Mouse (Mus musculus) neural tube, postnatal 0 days (tissue): ENCODE results near the gene Hic1. TPM values are rescaled to one million over a fixed set of nuclear protein-coding genes. Genes with fewer than 3 reads are reported as not detected.

Experiments used
- microRNA counts: library from miRNA; unstranded; fragments of <30 nt; microRNA quantifications from one replicate; lab custom pipeline; 2015
- microRNA-seq: library from miRNA; unstranded; fragments of <30 nt; microRNA quantifications from one replicate; pipeline ENCODE4, GENCODE M21; 2016
- polyA plus RNA-seq: library from polyadenylated mRNA; unstranded; fragments of >200 nt; fragmentation: Nextera tagmentation; extraction: Ambion mirVana; gene quantifications from 2 replicates; pipeline ENCODE4 v1.2.1, GENCODE M21; 2015

Hic1 gene
- 3.3 and 4.3 TPM in 2 replicates for polyA plus RNA-seq

GRCm38 (mm10) chr11:75169405-75170080 is at the start of gene Hic1:
Hic1 (minus strand) TSS chr11:75169519.

GRCm38 (mm10) chr11:75193256-75194071 is 24.1 kb upstream of the Hic1 start, which contains the start of gene Rtn4rl1:
Rtn4rl1 (plus strand) TSS chr11:75193783.

GRCm38 (mm10) chr11:75190905-75191441 is 21.7 kb upstream of the Hic1 start, which contains the start of gene Dph1:
Dph1 (minus strand) TSS chr11:75191241.

GRCm38 (mm10) chr11:75178672-75179208 is 9.4 kb upstream of the Hic1 start, which contains the start of gene Ovca2:
Ovca2 (minus strand) TSS chr11:75178835.

MicroRNAs within 50 kb of the gene (microRNA counts, 519-probe panel; counts per million panel counts)
- 5,845 counts per million, percentile 80 among the panel's probes with 10 or more counts for microRNA mmu-miR-132 (lab: Ali Mortazavi, UCI)
- microRNA mmu-miR-212 (lab: Ali Mortazavi, UCI): 40.5 counts per million

Small RNA genes lying within 50 kb of the gene (microRNA-seq; reads per million reads assigned to microRNA genes)
- gene Mir132 (1,856 reads per million, percentile 81 among the genes with 10 or more reads in this experiment), gene Mir212 (111 reads per million, percentile 45 among the genes with 10 or more reads in this experiment)

Other genes with a start within 250 kb of the Hic1 start
- 8.7 and 10.4 TPM in 2 replicates for gene Smg6, start 243.7 kb downstream of the Hic1 start, polyA plus RNA-seq
- 31.6 and 36.9 TPM in 2 replicates for gene Srr, start 243.6 kb downstream of the Hic1 start, polyA plus RNA-seq
- 12.9 and 15.5 TPM in 2 replicates for gene Ovca2, start 9.3 kb upstream of the Hic1 start, polyA plus RNA-seq
- 13.0 and 13.7 TPM in 2 replicates for gene Dph1, start 21.7 kb upstream of the Hic1 start, polyA plus RNA-seq
- gene Rtn4rl1, start 24.3 kb upstream of the Hic1 start, polyA plus RNA-seq: 14.3 and 15.0 TPM in 2 replicates
- 42.2 and 44.8 TPM in 2 replicates for gene Rpa1, start 178.8 kb upstream of the Hic1 start, polyA plus RNA-seq
- gene Smyd4, start 178.9 kb upstream of the Hic1 start, polyA plus RNA-seq: 14.1 and 15.4 TPM in 2 replicates